Mouse (Mus musculus): ENCODE results near the gene Slc47a1.

- TF ChIP-seq CTCF (IDR thresholded peaks at IDR 0.05; ENCODE audit: borderline replicate concordance, control insufficient read depth, extremely low read depth, insufficient read depth, low read length, poor library complexity): no peak
- TF ChIP-seq POLR2A (IDR thresholded peaks at IDR 0.05; ENCODE audit: control insufficient read depth, extremely low read depth, insufficient read depth, low read length, poor library complexity): no peak
Observed at GRCm38 (mm10) chr11:61341971-61342370, 36.2 kb downstream of the Slc47a1 start.

Measured in thymus, adult 2 months (tissue).